Comparison of ENCODE assay signal across 18 mouse cellular contexts in the genomic region with DNA sequence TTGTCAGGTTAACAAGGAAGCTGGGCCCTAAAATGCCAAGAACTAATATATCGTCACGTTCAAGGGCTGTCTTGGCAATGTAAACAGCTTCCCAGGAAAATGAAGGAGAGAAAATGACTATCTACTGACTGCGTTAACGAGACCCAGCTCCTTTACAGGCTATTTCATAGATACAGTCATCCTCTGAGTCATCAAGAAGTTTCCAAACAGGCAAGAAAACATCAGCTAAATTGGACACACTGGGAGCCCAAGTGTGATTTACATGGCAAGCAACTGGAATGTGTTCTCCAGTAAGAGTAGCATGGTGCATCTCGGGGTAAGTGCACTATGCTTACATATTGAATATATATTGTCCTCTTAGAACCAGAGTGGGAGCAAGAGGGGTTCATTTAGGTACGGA.
"Had no signal": no experiment of that assay in that cellular context is flagged by ENCODE, and none has a peak within 500 bp of the region (broad histone marks: within the 10 kb centered on the region; RNA-seq: fewer than 3 reads in every experiment).

No protein-coding gene starts in this region.

- DNase-seq: cerebellum, adult 9-10 months; cerebellum, adult 9-11 months; cerebellum, postnatal 10 days; cerebellum, postnatal 14 days; cerebellum, postnatal 25 days; cerebellum, postnatal 36 days; embryo, embryonic 11 days; forebrain, postnatal 0 days; gastrocnemius, adult 2 months; gastrocnemius, postnatal 14 days; gastrocnemius, postnatal 25 days; gastrocnemius, postnatal 36 days; heart, adult 18-20 months; heart, adult 2 months had no signal

- ATAC-seq: forebrain, embryonic 13.5 days; forebrain, embryonic 14.5 days; forebrain, embryonic 15.5 days; forebrain, embryonic 16.5 days; forebrain, postnatal 0 days had no signal
